Mouse (Mus musculus): Measurements from ENCODE around the gene Dthd1.

Dthd1 gene

GRCm38 (mm10) chr5:62864348-62864747 is 50.7 kb downstream of the Dthd1 start:
- DNase-seq (ENCODE audit: low read depth): no peak

GRCm38 (mm10) chr5:62867003-62867402 is 53.4 kb downstream of the Dthd1 start:
- no peak for DNase-seq (ENCODE audit: low read depth)

- no peak for DNase-seq (ENCODE audit: low read depth)
Measured at GRCm38 (mm10) chr5:62879530-62879929, 65.9 kb downstream of the Dthd1 start.

GRCm38 (mm10) chr5:62895326-62895725 is 81.7 kb downstream of the Dthd1 start:
- DNase-seq (ENCODE audit: low read depth): peak; percentile 50

GRCm38 (mm10) chr5:62906954-62907353 is 93.3 kb downstream of the Dthd1 start:
- no peak for DNase-seq (ENCODE audit: low read depth)

GRCm38 (mm10) chr5:62909074-62909473 is 95.5 kb downstream of the Dthd1 start:
- no peak for DNase-seq (ENCODE audit: low read depth)

- DNase-seq (ENCODE audit: low read depth): peak; percentile 59
Measured at GRCm38 (mm10) chr5:62924616-62925015, 111.0 kb downstream of the Dthd1 start.
